Mouse (Mus musculus) WW6 (cell line): ENCODE results near the gene Mpped2.

ENCODE experiments used
- DNase-seq: peaks from one replicate; pipeline ENCODE4 v3.0.0-alpha.2; 2013; ENCODE audit warnings: low read depth, low spot score

Mpped2 gene

DNA sequence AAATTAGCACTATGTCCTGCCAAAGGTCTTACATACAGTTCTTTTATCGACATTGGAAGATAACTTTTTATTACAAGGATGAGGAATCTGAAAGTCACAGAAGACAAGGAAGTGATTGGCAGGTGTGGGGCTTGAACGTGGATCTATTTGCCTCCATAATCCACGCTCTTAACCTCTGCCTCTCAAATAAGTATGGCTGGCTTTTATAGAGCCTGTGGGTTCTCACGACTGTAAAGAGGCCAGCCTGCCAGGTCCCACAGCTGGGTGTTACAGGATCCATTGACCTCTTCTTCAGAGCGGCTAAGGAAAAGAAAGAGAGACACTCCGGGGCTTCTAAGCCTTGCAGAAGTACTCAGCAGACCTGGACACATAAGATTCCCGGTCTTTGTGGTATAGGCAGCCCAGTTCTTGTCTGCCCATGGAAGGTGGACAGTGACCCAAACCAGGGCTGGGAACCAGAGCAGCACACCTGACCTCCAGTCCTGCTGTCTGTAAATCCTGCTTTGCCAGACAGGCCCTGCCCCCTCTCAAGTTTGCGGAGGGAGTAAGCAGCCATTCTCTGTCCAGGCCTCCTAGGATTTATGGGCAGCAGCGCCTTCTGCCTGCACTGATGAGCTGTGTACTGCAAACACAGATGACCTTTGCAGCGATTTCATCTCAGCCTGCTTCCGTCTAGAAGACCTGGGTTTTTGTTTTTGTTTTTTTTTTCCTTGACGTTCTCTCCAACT, 162.7 kb downstream of the Mpped2 start:
- no peak for DNase-seq

DNA sequence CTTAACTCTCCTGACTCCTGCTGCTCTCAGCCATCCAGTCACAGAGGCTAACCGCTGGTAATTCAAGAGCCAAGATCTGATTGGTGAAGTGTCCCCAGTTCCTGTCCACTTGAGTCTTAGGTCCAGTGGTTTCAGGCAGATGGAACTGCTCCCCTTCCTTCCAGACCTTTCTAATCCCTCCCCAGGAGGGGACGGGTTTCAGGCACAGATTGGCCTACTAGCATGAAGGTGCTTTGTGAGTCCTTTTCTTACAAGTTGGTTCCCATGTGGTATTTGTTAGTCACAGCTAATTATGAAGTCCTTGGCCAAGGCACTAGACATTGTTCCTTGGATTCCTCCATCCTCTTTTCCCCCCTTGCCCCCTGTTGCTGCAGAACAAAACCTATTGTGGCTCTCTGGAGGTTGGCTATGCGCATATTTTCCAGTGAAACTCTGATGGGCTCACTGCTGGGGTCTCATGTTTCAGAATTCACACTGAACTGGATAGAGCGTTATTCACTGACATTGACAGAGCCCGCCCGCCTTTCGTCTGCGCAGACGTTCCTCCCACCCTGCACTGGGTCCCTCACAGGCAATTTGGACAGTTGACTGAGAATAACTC, 163.4 kb downstream of the Mpped2 start:
- DNase-seq, result no peak

GRCm38 (mm10) chr2:106857258-106857657, 164.2 kb downstream of the Mpped2 start:
- no peak for DNase-seq

- DNase-seq, result no peak
Observed at GRCm38 (mm10) chr2:106857711-106858110, 164.6 kb downstream of the Mpped2 start.

- DNase-seq, result no peak
Observed at GRCm38 (mm10) chr2:106860856-106861679, 168.0 kb downstream of the Mpped2 start.

GRCm38 (mm10) chr2:106863050-106863653, 170.1 kb downstream of the Mpped2 start:
- no peak for DNase-seq

GRCm38 (mm10) chr2:106865148-106865786, 172.2 kb downstream of the Mpped2 start:
- DNase-seq, result no peak

DNA sequence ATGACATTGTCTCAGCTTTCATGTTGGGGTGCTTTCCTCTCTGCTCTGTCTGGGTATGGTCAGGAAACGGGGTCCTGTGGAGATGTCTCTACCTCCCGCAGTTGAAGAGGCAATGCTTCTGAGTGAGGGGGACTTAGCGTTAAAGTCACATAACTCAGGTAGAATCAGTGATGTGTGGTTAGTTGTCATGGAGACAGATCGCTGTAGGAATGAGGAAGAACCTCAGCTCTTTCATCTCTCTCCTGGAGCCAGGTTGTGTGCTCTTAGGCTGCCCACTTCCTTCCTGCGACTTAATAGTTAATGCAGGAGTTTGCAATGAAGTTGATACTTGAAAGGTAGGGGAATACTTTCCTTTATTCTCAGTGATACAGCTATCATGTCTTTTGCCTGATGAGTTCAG, 173.2 kb downstream of the Mpped2 start:
- DNase-seq, result no peak

- no peak for DNase-seq
Observed at GRCm38 (mm10) chr2:106870886-106871285, 177.8 kb downstream of the Mpped2 start.

DNA sequence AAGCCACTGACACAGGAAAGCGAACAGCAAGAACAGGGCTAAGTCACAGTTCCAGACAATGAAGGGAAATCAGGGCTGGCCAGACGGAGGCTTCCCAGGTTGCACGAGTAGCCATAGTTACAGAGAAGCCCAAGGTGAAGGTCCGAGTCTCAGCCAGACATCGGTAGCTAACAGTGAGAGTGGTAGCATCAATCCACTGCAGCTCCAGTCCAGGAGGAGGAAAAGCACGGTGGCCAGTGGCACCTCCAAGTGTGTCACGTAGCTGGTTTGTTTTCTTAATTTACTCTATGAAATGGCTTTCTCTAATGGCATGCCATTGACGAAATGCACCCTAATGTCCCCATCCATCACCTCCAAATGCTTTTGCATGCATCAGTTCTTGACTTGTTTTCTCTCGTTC, 180.1 kb downstream of the Mpped2 start:
- DNase-seq, result no peak

DNA sequence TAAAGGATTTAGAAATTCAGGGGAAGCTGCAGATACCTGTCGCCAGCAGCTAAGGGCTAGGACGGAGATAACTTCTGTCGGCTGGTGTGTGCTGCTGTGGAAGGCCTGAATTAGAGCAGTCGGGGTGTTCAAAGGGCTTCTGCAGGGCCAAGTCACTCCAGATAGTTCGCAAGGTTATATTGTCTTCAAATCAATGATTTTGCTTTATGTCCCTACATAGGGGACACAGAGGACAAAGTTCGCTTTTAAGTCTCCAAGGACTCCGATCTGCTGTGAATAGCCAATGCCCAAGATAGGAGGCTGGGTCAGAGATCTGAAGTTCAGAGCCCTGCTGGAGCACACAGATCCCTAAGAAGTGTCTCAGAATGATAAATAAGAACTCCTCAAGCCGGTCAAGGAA, 190.3 kb downstream of the Mpped2 start:
- no peak for DNase-seq

DNA sequence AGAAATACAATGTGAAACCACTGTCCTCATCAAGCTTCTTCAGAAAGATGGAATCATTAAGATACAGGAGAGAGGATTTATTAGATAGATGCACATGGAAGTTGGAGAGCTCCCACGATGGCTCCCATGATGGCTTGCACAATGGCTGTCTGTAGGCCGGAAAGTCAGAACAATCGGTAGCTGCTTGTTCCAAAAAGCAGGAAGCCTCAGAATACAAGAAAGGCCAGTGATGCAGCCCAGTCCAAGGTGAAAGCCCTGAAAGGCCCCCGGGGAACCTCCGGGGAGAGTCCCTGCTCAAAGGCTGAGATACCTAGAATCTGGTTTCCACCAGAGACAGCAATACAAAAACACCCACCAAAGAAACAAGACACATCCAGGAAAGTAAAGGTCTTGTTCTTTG, 195.1 kb downstream of the Mpped2 start:
- DNase-seq, result no peak

DNA sequence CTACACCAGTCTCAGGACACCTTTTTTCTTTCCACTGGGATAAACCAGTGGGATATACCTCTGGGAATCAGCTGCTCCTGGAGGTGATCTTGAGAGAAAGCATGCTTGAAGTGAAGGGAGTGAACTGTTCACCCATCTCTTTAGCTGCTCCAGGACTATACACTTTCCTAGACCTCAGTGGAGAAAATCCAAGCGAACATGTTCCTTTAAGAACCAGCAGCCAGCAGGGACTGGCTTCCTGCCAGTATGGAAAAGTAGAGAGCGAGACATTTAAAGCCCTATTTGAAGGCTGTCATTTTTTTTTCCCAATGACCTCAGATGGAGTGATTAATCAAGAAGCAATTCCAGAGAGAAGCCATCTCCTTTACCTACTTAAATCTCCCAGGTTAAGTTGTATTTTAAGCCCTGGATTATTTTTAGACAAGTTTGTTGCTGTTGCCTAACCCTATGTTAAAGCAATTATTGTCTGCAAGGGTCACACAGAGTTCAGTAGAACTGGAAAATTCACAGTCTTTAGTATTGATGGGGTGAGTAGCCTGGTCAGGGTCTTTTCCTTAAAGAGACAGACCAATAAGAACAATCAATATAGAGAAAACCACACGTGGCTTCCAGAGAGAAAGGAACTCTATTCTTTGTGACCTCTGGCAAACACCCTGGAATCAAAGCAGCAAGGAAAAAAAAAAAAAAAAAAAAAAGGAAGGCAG, 196.4 kb downstream of the Mpped2 start:
- no peak for DNase-seq

- DNase-seq, result no peak
Observed at GRCm38 (mm10) chr2:106893376-106893775, 200.3 kb downstream of the Mpped2 start.

GRCm38 (mm10) chr2:106895326-106896023, 202.4 kb downstream of the Mpped2 start:
- no peak for DNase-seq

DNA sequence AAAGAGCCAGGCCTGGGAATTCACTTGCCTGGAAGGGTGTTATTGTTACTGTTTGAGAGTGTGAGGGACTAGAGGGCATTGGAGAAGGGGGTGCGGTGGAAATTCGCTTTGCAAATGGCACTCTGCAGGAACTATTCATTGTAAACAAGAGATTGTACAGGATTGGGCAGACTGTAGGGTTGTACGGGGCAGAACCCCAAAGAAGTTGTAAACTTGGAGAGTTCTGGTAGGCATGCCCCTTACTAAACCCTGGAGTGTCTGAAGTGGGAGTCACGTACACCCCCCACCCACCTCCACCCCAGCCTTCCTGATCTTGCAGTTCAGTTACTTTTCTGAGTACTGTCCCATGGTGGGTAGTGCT, 202.9 kb downstream of the Mpped2 start:
- DNase-seq, result no peak

- no peak for DNase-seq
Observed at GRCm38 (mm10) chr2:106911951-106912480, 218.9 kb downstream of the Mpped2 start.
